Mouse (Mus musculus) stomach, postnatal 0 days (tissue): Measurements from ENCODE around the gene Rps6kb2.

Source experiments
- CTCF ChIP-seq: IDR thresholded peaks from 2 replicates; pipeline ENCODE4 v1.5.1; 2016; ENCODE audit warnings: antibody characterized with exemption, low read depth, mild to moderate bottlenecking, moderate library complexity
- EP300 ChIP-seq: optimal IDR thresholded peaks from 2 replicates; pipeline ENCODE3; 2016; ENCODE audit warnings: antibody characterized with exemption

GRCm38 (mm10) chr19:4201291-4201909 is 38.2 kb upstream of the Rps6kb2 start, which contains the start of gene Rad9a:
- TF ChIP-seq CTCF = 0 out of 2 replicates have a peak, but pooled peaks have one; percentile 18
- no peak for TF ChIP-seq EP300
